Mouse (Mus musculus): Measurements from ENCODE around the gene Khsrp. TPM values are rescaled to one million over a fixed set of nuclear protein-coding genes. Genes with fewer than 3 reads are reported as not detected.

Khsrp gene
- total RNA-seq, 2 experiments from 2014 or later, result 44.8 to 44.9 TPM

- DNase-seq (ENCODE audit: low spot score), result no peak
- intact Hi-C loops (cut with DNase I), result no loop called here
Measured at GRCm38 (mm10) chr17:57032854-57033253, 1.5 kb upstream of the Khsrp start.

- peak; percentile 100 for DNase-seq (ENCODE audit: low spot score)
- intact Hi-C loops (cut with DNase I), result no loop called here
Measured at GRCm38 (mm10) chr17:57031661-57032420, 519 bp upstream of the Khsrp start.

- DNase-seq (ENCODE audit: low spot score), result no peak
- intact Hi-C loops (cut with DNase I), result no loop called here
Measured at GRCm38 (mm10) chr17:57029691-57030090, 1.6 kb downstream of the Khsrp start.

GRCm38 (mm10) chr17:57027471-57027870 lies 3.9 kb downstream of the Khsrp start:
- intact Hi-C loops (cut with DNase I), result no loop called here
- no peak for DNase-seq (ENCODE audit: low spot score)

GRCm38 (mm10) chr17:57020960-57021359 lies 10.4 kb downstream of the Khsrp start:
- intact Hi-C loops (cut with DNase I), result no loop called here
- DNase-seq (ENCODE audit: low spot score), result no peak

- intact Hi-C loops (cut with DNase I), result no loop called here
- no peak for DNase-seq (ENCODE audit: low spot score)
Measured at GRCm38 (mm10) chr17:57019693-57020092, 11.6 kb downstream of the Khsrp start.

GRCm38 (mm10) chr17:57012245-57012795 lies 19.0 kb downstream of the Khsrp start:
- intact Hi-C loops (cut with DNase I), result no loop called here
- no peak for DNase-seq (ENCODE audit: low spot score)

GRCm38 (mm10) chr17:57011236-57012141 lies 19.8 kb downstream of the Khsrp start, which contains the start of the genes Gtf2f1 and Gm17949:
Gene Gtf2f1 (minus strand): TSS chr17:57011288.
Gene Gm17949 (plus strand): TSS chr17:57011469.
- intact Hi-C loops (cut with DNase I), result loop anchor here (2.0 kb wide), 1 partner anchor 15 kb away; the partner anchor contains the start of gene Alkbh7
- peak; percentile 85 for DNase-seq (ENCODE audit: low spot score)

- DNase-seq (ENCODE audit: low spot score), result no peak
- intact Hi-C loops (cut with DNase I), result loop anchor here (2.0 kb wide), 1 partner anchor 14 kb away; the partner anchor contains the start of gene Alkbh7
Measured at GRCm38 (mm10) chr17:57010911-57011235, 20.4 kb downstream of the Khsrp start.

- no peak for DNase-seq (ENCODE audit: low spot score)
- intact Hi-C loops (cut with DNase I), result no loop called here
Measured at GRCm38 (mm10) chr17:57007137-57007905, 24.0 kb downstream of the Khsrp start.

- DNase-seq (ENCODE audit: low spot score), result no peak
Measured at GRCm38 (mm10) chr17:57003994-57004393, 27.3 kb downstream of the Khsrp start.

GRCm38 (mm10) chr17:57001228-57001627 lies 30.1 kb downstream of the Khsrp start:
- DNase-seq (ENCODE audit: low spot score), result no peak
- intact Hi-C loops (cut with DNase I), result no loop called here

More at GRCm38 (mm10) chr17:57003994-57004393, 27.3 kb downstream of the Khsrp start:
- intact Hi-C loops (cut with DNase I), result no loop called here

- intact Hi-C loops (cut with DNase I), result loop anchor here (5.0 kb wide), 3 partner anchors 97 to 332 kb away; no protein-coding TSS in a partner anchor
- DNase-seq (ENCODE audit: low spot score), result no peak
Measured at GRCm38 (mm10) chr17:56999968-57000609, 31.2 kb downstream of the Khsrp start, which contains the start of gene Pspn. Gene Pspn (minus strand): TSS chr17:57000018.

- no peak for DNase-seq (ENCODE audit: low spot score)
- intact Hi-C loops (cut with DNase I), result loop anchor here (5.0 kb wide), 3 partner anchors 98 to 333 kb away; no protein-coding TSS in a partner anchor
Measured at GRCm38 (mm10) chr17:56999414-56999813, 31.9 kb downstream of the Khsrp start.

GRCm38 (mm10) chr17:56997029-56997667 lies 34.2 kb downstream of the Khsrp start, which contains the start of gene Alkbh7:
Gene Alkbh7 (plus strand): TSS chr17:56997339.
- intact Hi-C loops (cut with DNase I), result loop anchor here (2.0 to 5.0 kb wide), 4 partner anchors 14 to 335 kb away; partner anchors contain the start of genes Gm17949 and Gtf2f1
- peak; percentile 96 for DNase-seq (ENCODE audit: low spot score)

GRCm38 (mm10) chr17:56996506-56996905 lies 34.8 kb downstream of the Khsrp start:
- no peak for DNase-seq (ENCODE audit: low spot score)
- intact Hi-C loops (cut with DNase I), result loop anchor here (1.0 to 5.0 kb wide), 5 partner anchors 14 to 336 kb away; partner anchors contain the start of genes Gm17949 and Gtf2f1

- DNase-seq (ENCODE audit: low spot score), result no peak
- intact Hi-C loops (cut with DNase I), result loop anchor here (5.0 kb wide), 3 partner anchors 102 to 337 kb away; no protein-coding TSS in a partner anchor
Measured at GRCm38 (mm10) chr17:56995046-56995445, 36.3 kb downstream of the Khsrp start.

GRCm38 (mm10) chr17:56990966-56991365 lies 40.4 kb downstream of the Khsrp start:
- DNase-seq (ENCODE audit: low spot score), result no peak
- intact Hi-C loops (cut with DNase I), result loop anchor here (5.0 kb wide), 1 partner anchor 66 kb away; the partner anchor contains the start of genes Crb3 and Slc25a23

Measured in heart, postnatal 25 days (tissue).